Mouse (Mus musculus): ENCODE data around the gene Nccrp1. TPM values are rescaled to one million over a fixed set of nuclear protein-coding genes. Genes with fewer than 3 reads are reported as not detected.

The Nccrp1 gene
- not detected for total RNA-seq (2023)

DNA sequence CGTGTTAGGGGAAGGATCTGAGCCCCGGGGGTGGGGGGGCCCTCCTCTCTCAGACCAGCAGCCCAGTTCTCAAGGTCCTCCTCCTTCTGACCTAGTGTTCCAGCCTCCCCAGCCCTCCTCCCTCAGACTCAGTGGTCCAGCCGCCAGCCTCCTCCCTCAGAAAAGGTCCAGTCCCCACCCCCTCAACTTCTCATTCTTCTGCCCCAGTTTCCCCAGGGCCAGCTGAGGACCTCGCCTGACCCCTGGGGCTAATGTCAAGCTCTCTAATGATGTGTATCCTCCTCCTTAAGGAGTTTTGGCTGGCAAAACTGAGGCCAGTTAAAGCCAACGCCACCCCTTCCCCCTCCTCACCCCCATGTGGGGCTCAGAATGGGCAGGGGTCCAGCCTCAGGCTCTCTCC lies at the start of gene Nccrp1:
Gene Nccrp1, minus strand, starts transcription at position 101 of the 400 bp plus-strand sequence.

DNA sequence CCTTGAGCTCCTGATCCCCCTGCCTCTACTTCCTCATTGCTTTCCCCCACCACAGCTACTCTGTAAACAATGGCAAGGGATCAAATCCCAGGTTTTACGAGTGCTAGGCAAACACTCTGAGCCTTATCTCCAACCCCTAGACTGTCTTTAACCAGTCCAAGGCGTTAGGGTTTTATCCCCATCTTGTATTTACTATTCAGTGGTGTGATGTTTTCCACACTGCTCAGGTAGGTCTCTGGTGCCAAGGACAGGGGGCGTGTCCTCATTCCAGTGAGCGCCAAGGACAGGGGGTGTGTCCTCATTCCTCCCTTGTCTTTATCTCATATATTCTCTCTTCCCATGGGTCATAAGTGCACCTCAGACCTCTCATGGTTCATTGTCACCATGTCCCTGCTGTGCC lies 6.5 kb downstream of the Nccrp1 start, which contains the start of gene Sycn:
Gene Sycn, plus strand, starts transcription at position 360 of the 400 bp plus-strand sequence.

DNA sequence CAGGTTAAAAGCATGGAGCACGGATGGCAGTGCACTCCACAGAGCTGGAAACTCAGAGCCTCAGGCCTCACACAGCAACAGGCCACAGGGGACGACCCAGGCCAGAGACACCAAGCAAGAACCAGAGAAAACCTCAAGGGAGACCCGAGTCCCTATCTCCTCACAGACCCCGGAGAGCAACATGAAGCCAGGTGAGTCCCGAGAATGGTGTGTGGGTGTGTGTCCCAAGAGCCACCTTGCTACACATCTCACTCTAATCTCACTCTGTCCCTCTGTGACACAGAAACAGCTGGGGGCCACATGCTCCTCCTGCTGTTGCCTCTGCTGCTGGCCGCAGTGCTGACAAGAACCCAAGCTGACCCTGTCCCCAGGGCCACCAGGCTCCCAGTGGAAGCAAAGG lies 24.5 kb downstream of the Nccrp1 start, which contains the start of gene Ifnl3:
Gene Ifnl3, plus strand, starts transcription at position 301 of the 400 bp plus-strand sequence.

DNA sequence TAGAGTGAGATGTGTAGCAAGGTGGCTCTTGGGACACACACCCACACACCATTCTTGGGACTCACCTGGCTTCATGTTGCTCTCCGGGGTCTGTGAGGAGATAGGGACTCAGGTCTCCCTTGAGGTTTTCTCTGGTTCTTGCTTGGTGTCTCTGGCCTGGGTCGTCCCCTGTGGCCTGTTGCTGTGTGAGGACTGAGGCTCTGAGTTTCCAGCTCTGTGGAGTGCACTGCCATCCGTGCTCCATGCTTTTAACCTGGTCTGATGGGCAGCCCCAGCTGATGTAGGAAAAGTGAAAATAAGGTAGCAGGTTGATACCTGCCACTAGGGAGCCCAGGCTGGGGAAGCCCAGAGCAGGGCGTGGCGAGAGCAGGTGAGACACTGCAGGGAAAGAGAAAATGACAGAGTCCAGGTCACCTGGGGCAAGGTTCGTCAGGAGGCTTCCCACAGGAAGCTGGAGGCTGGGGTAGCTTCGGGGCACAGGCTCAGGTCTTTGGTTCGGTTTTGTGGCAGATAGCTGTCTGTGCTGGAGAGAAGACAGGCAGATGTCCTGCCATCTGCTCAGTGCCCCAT lies 36.6 kb downstream of the Nccrp1 start, which contains the start of gene Ifnl2:
Gene Ifnl2, minus strand, starts transcription at position 51 of the 570 bp plus-strand sequence.

Other genes starting within 250 kb of the Nccrp1 start
- not detected for gene Dll3, start 245.0 kb downstream of the Nccrp1 start, total RNA-seq (2023)
- 10 to 100 TPM; 34.1 to 40.1 TPM for gene Timm50, start 235.2 kb downstream of the Nccrp1 start, total RNA-seq (2023)
- 100 to 1,000 TPM; 169 to 174 TPM for gene Supt5, start 208.5 kb downstream of the Nccrp1 start, total RNA-seq (2023)
- gene Rps16, start 196.6 kb downstream of the Nccrp1 start, total RNA-seq (2023), result 1,000 to 10,000 TPM; 5,462 to 5,531 TPM
- 100 to 1,000 TPM; 182 to 187 TPM for gene Plekhg2, start 174.7 kb downstream of the Nccrp1 start, total RNA-seq (2023)
- 100 to 1,000 TPM; 193 to 206 TPM for gene Zfp36, start 167.0 kb downstream of the Nccrp1 start, total RNA-seq (2023)
- 10 to 100 TPM; 16.1 to 20.7 TPM for gene Med29, start 154.5 kb downstream of the Nccrp1 start, total RNA-seq (2023)
- gene Paf1, start 154.3 kb downstream of the Nccrp1 start, total RNA-seq (2023), result 100 to 1,000 TPM; 144 to 185 TPM
- 100 to 1,000 TPM; 282 to 300 TPM for gene Gmfg, start 109.8 kb downstream of the Nccrp1 start, total RNA-seq (2023)
- 1 to 10 TPM; 4.3 to 5.1 TPM for gene Lrfn1, start 95.3 kb downstream of the Nccrp1 start, total RNA-seq (2023)
- not detected for gene Ifnl2, start 36.8 kb downstream of the Nccrp1 start, total RNA-seq (2023)
- not detected for gene Ifnl3, start 24.4 kb downstream of the Nccrp1 start, total RNA-seq (2023)
- not detected for gene Sycn, start 6.4 kb downstream of the Nccrp1 start, total RNA-seq (2023)
- gene Samd4b, start 50.9 kb upstream of the Nccrp1 start, total RNA-seq (2023), result 10 to 100 TPM; 43.9 to 46.4 TPM
- 10 to 100 TPM in 1 of 2 experiments, 1 to 10 TPM in 1; 8.4 to 10.2 TPM for gene Pak4, start 50.9 kb upstream of the Nccrp1 start, total RNA-seq (2023)
- gene Acp7, start 84.1 kb upstream of the Nccrp1 start, total RNA-seq (2023), result not detected
- gene Fbxo27, start 145.6 kb upstream of the Nccrp1 start, total RNA-seq (2023), result 1 to 10 TPM; 2.2 to 6.5 TPM
- 10 to 100 TPM; 28.1 to 30.8 TPM for gene Fbxo17, start 169.6 kb upstream of the Nccrp1 start, total RNA-seq (2023)
- gene Mrps12, start 194.6 kb upstream of the Nccrp1 start, total RNA-seq (2023), result 10 to 100 TPM; 19.9 to 31.8 TPM
- 10 to 100 TPM; 16.8 to 22.5 TPM for gene Sars2, start 194.7 kb upstream of the Nccrp1 start, total RNA-seq (2023)
- gene Ccer2, start 208.9 kb upstream of the Nccrp1 start, total RNA-seq (2023), result under 1 TPM in 1 of 2 experiments, not detected in 1; 0.56 TPM
- 10 to 100 TPM; 60.4 to 69.7 TPM for gene Sirt2, start 219.5 kb upstream of the Nccrp1 start, total RNA-seq (2023)
- gene Nfkbib, start 220.3 kb upstream of the Nccrp1 start, total RNA-seq (2023), result 10 to 100 TPM; 64.6 to 71.2 TPM
- gene Rinl, start 241.7 kb upstream of the Nccrp1 start, total RNA-seq (2023), result 100 to 1,000 TPM; 166 to 180 TPM